Mouse (Mus musculus): ENCODE data around the gene Tnik. TPM values are rescaled to one million over a fixed set of nuclear protein-coding genes. Genes with fewer than 3 reads are reported as not detected.

The Tnik gene
- polyA plus RNA-seq, 1 experiment from 2014 or later = 16.9 TPM

GRCm38 (mm10) chr3:28523541-28524165 lies 260.6 kb downstream of the Tnik start:
- peak overlapping the region; percentile 12; the same call in 1 of the 2 replicates for H3K27ac ChIP-seq (ENCODE audit: low read length)
- H3K4me1 ChIP-seq (ENCODE audit: control insufficient read depth, insufficient read depth, low read length) = peaks cover 5% of the 10 kb centered on the region
- H3K9ac ChIP-seq (ENCODE audit: low read length) = no peak overlapping the region
- no peak overlapping the region for H3K4me2 ChIP-seq (ENCODE audit: low read depth, low read length)
- 35% methylated on average over 4 of the region's 4 CpGs for WGBS
- H3K9me3 ChIP-seq (replicated peaks; ENCODE audit: control insufficient read depth, low read length) = no peaks in the 10 kb centered on the region
- H3K27me3 ChIP-seq (ENCODE audit: control insufficient read depth, insufficient read depth, low read length) = no peaks in the 10 kb centered on the region
- ATAC-seq (ENCODE audit: insufficient read depth, low FRiP score) = no peak
- H3K4me3 ChIP-seq (replicated peaks; ENCODE audit: low read length) = no peak overlapping the region
- no peaks in the 10 kb centered on the region for H3K36me3 ChIP-seq (ENCODE audit: control insufficient read depth, insufficient read depth, low read length)

- H3K4me2 ChIP-seq (ENCODE audit: low read depth, low read length) = no peak overlapping the region
- WGBS = 79% methylated on average over 3 of the region's 3 CpGs
- no peak overlapping the region for H3K27ac ChIP-seq (ENCODE audit: low read length)
- H3K27me3 ChIP-seq (ENCODE audit: control insufficient read depth, insufficient read depth, low read length) = no peaks in the 10 kb centered on the region
- no peaks in the 10 kb centered on the region for H3K9me3 ChIP-seq (replicated peaks; ENCODE audit: control insufficient read depth, low read length)
- H3K9ac ChIP-seq (ENCODE audit: low read length) = no peak overlapping the region
- H3K36me3 ChIP-seq (ENCODE audit: control insufficient read depth, insufficient read depth, low read length) = no peaks in the 10 kb centered on the region
- H3K4me1 ChIP-seq (ENCODE audit: control insufficient read depth, insufficient read depth, low read length) = peaks cover 5% of the 10 kb centered on the region
- no peak overlapping the region for H3K4me3 ChIP-seq (replicated peaks; ENCODE audit: low read length)
- ATAC-seq (ENCODE audit: insufficient read depth, low FRiP score) = no peak
Measured at GRCm38 (mm10) chr3:28524562-28524961, 261.5 kb downstream of the Tnik start.

- no peak for ATAC-seq (ENCODE audit: insufficient read depth, low FRiP score)
- Histone ChIP-seq H3K27ac (ENCODE audit: low read length) (no peak overlapping the region), H3K4me3 (replicated peaks; ENCODE audit: low read length) (no peak overlapping the region), H3K4me1 (ENCODE audit: control insufficient read depth, insufficient read depth, low read length) (peaks cover 5% of the 10 kb centered on the region), H3K4me2 (ENCODE audit: low read depth, low read length) (no peak overlapping the region), H3K9me3 (replicated peaks; ENCODE audit: control insufficient read depth, low read length) (no peaks in the 10 kb centered on the region), H3K36me3 (ENCODE audit: control insufficient read depth, insufficient read depth, low read length) (no peaks in the 10 kb centered on the region), H3K27me3 (ENCODE audit: control insufficient read depth, insufficient read depth, low read length) (no peaks in the 10 kb centered on the region), H3K9ac (ENCODE audit: low read length) (no peak overlapping the region)
- WGBS = 51% methylated on average over 2 of the region's 2 CpGs
Measured at GRCm38 (mm10) chr3:28526671-28527070, 263.7 kb downstream of the Tnik start.

- 96% methylated on average over 4 of the region's 4 CpGs for WGBS
- H3K27me3 ChIP-seq (ENCODE audit: control insufficient read depth, insufficient read depth, low read length) = no peaks in the 10 kb centered on the region
- no peak overlapping the region for H3K27ac ChIP-seq (ENCODE audit: low read length)
- no peaks in the 10 kb centered on the region for H3K36me3 ChIP-seq (ENCODE audit: control insufficient read depth, insufficient read depth, low read length)
- no peak overlapping the region for H3K9ac ChIP-seq (ENCODE audit: low read length)
- H3K4me2 ChIP-seq (ENCODE audit: low read depth, low read length) = no peak overlapping the region
- H3K4me1 ChIP-seq (ENCODE audit: control insufficient read depth, insufficient read depth, low read length) = peaks cover 5% of the 10 kb centered on the region
- no peak overlapping the region for H3K4me3 ChIP-seq (replicated peaks; ENCODE audit: low read length)
- ATAC-seq (ENCODE audit: insufficient read depth, low FRiP score) = no peak
- H3K9me3 ChIP-seq (replicated peaks; ENCODE audit: control insufficient read depth, low read length) = no peaks in the 10 kb centered on the region
Measured at GRCm38 (mm10) chr3:28527231-28527630, 264.2 kb downstream of the Tnik start.

GRCm38 (mm10) chr3:28529548-28529947 lies 266.5 kb downstream of the Tnik start:
- H3K4me2 ChIP-seq (ENCODE audit: low read depth, low read length) = no peak overlapping the region
- H3K27ac ChIP-seq (ENCODE audit: low read length) = no peak overlapping the region
- H3K9me3 ChIP-seq (replicated peaks; ENCODE audit: control insufficient read depth, low read length) = no peaks in the 10 kb centered on the region
- WGBS = 92% methylated on average over 4 of the region's 4 CpGs
- no peak overlapping the region for H3K4me3 ChIP-seq (replicated peaks; ENCODE audit: low read length)
- H3K36me3 ChIP-seq (ENCODE audit: control insufficient read depth, insufficient read depth, low read length) = no peaks in the 10 kb centered on the region
- H3K4me1 ChIP-seq (ENCODE audit: control insufficient read depth, insufficient read depth, low read length) = no peaks in the 10 kb centered on the region
- no peaks in the 10 kb centered on the region for H3K27me3 ChIP-seq (ENCODE audit: control insufficient read depth, insufficient read depth, low read length)
- ATAC-seq (ENCODE audit: insufficient read depth, low FRiP score) = no peak
- H3K9ac ChIP-seq (ENCODE audit: low read length) = no peak overlapping the region

GRCm38 (mm10) chr3:28531294-28531956 lies 268.4 kb downstream of the Tnik start:
- Histone ChIP-seq H3K4me1 (ENCODE audit: control insufficient read depth, insufficient read depth, low read length) (no peaks in the 10 kb centered on the region), H3K4me3 (replicated peaks; ENCODE audit: low read length) (no peak overlapping the region), H3K36me3 (ENCODE audit: control insufficient read depth, insufficient read depth, low read length) (no peaks in the 10 kb centered on the region), H3K9me3 (replicated peaks; ENCODE audit: control insufficient read depth, low read length) (no peaks in the 10 kb centered on the region), H3K27ac (ENCODE audit: low read length) (no peak overlapping the region), H3K9ac (ENCODE audit: low read length) (no peak overlapping the region), H3K4me2 (ENCODE audit: low read depth, low read length) (no peak overlapping the region), H3K27me3 (ENCODE audit: control insufficient read depth, insufficient read depth, low read length) (no peaks in the 10 kb centered on the region)
- WGBS = 73% methylated on average over 15 of the region's 15 CpGs
- no peak for ATAC-seq (ENCODE audit: insufficient read depth, low FRiP score)

- Histone ChIP-seq H3K9me3 (replicated peaks; ENCODE audit: control insufficient read depth, low read length) (no peaks in the 10 kb centered on the region), H3K4me1 (ENCODE audit: control insufficient read depth, insufficient read depth, low read length) (no peaks in the 10 kb centered on the region), H3K27me3 (ENCODE audit: control insufficient read depth, insufficient read depth, low read length) (no peaks in the 10 kb centered on the region), H3K9ac (ENCODE audit: low read length) (no peak overlapping the region), H3K36me3 (ENCODE audit: control insufficient read depth, insufficient read depth, low read length) (no peaks in the 10 kb centered on the region), H3K4me2 (ENCODE audit: low read depth, low read length) (no peak overlapping the region), H3K27ac (ENCODE audit: low read length) (no peak overlapping the region), H3K4me3 (replicated peaks; ENCODE audit: low read length) (no peak overlapping the region)
- WGBS = 93% methylated on average over 7 of the region's 7 CpGs
- ATAC-seq (ENCODE audit: insufficient read depth, low FRiP score) = no peak
Measured at GRCm38 (mm10) chr3:28532666-28533065, 269.7 kb downstream of the Tnik start.

GRCm38 (mm10) chr3:28540121-28540520 lies 277.1 kb downstream of the Tnik start:
- H3K9ac ChIP-seq (ENCODE audit: low read length) = no peak overlapping the region
- no peak overlapping the region for H3K4me2 ChIP-seq (ENCODE audit: low read depth, low read length)
- no peak for ATAC-seq (ENCODE audit: insufficient read depth, low FRiP score)
- H3K27me3 ChIP-seq (ENCODE audit: control insufficient read depth, insufficient read depth, low read length) = no peaks in the 10 kb centered on the region
- H3K4me1 ChIP-seq (ENCODE audit: control insufficient read depth, insufficient read depth, low read length) = no peaks in the 10 kb centered on the region
- no peak overlapping the region; the same call in 1 of the 2 replicates for H3K27ac ChIP-seq (ENCODE audit: low read length)
- H3K9me3 ChIP-seq (replicated peaks; ENCODE audit: control insufficient read depth, low read length) = no peaks in the 10 kb centered on the region
- WGBS = 67% methylated on average over 5 of the region's 5 CpGs
- no peaks in the 10 kb centered on the region for H3K36me3 ChIP-seq (ENCODE audit: control insufficient read depth, insufficient read depth, low read length)
- no peak overlapping the region for H3K4me3 ChIP-seq (replicated peaks; ENCODE audit: low read length)

- Histone ChIP-seq H3K27me3 (ENCODE audit: control insufficient read depth, insufficient read depth, low read length) (no peaks in the 10 kb centered on the region), H3K36me3 (ENCODE audit: control insufficient read depth, insufficient read depth, low read length) (no peaks in the 10 kb centered on the region), H3K9me3 (replicated peaks; ENCODE audit: control insufficient read depth, low read length) (no peaks in the 10 kb centered on the region), H3K4me1 (ENCODE audit: control insufficient read depth, insufficient read depth, low read length) (no peaks in the 10 kb centered on the region), H3K4me2 (ENCODE audit: low read depth, low read length) (no peak overlapping the region), H3K4me3 (replicated peaks; ENCODE audit: low read length) (no peak overlapping the region), H3K9ac (ENCODE audit: low read length) (no peak overlapping the region), H3K27ac (ENCODE audit: low read length) (no peak overlapping the region)
- no peak for ATAC-seq (ENCODE audit: insufficient read depth, low FRiP score)
- WGBS = 93% methylated on average over 3 of the region's 3 CpGs
Measured at GRCm38 (mm10) chr3:28542941-28543340, 279.9 kb downstream of the Tnik start.
